Mouse (Mus musculus) skeletal muscle tissue, adult 2 months (tissue): Measurements from ENCODE around the gene Hcn1.

Experiments used
- DNase-seq: peaks from one replicate; pipeline ENCODE4 v3.0.0-alpha.2; 2012; ENCODE audit warnings: low read depth, low spot score

The Hcn1 gene

DNA sequence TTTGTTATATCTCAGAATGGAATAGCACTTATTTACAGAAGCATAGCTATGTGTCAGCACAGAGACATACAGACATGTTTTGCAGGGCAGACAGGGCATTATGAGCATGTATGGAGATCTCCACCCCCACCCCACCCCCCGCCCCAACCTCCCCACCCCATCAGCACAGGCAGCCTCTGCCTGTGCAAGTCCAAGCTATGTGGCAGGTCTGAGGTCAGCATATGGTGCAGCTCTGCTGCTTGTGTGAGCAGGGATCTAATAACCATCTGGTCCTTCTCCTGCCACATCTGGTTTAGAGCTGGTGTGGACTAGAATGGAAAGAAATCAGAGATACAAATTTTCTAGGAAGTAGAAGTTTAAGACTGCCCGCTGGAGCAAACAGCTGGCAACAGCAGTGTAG is 424.4 kb downstream of the Hcn1 start:
- DNase-seq: no peak

DNA sequence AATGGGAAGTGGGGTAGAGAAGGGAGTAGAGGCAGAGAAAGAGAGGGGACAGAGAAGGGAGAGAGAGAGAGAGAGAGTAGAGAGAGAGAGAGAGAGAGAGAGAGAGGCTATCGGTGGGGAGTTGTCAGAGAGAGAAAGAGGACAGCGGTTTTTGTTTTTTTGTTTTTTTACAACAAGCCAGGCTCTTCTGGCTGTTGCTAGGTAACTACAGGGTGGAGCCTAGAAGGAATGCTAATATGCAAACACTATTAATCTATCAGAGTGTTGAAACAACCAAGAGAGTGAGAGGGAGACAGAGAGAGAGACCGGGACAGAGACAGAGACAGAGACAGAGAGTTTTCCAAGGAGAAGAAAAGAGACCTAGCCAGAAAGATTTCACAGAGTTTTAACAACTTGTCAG is 425.7 kb downstream of the Hcn1 start:
- no peak for DNase-seq

DNA sequence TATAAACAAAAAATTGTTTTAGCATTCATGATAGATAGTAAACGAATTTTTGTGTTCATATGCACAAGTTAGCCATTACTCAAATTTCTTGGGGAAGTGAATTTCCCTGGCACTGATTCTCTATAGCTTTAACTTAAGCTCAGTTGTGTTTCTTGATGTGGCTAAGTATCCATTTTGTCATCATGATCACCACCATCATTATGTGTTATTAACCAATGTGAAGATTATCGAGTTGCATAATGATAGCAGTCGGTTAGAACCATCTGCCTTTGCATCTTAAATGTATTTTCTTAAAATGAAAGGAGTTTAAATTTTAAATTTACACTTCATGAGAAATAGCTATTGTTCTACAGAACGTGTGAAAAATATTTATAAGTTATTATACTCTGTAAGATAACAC is 426.5 kb downstream of the Hcn1 start:
- DNase-seq: no peak

DNA sequence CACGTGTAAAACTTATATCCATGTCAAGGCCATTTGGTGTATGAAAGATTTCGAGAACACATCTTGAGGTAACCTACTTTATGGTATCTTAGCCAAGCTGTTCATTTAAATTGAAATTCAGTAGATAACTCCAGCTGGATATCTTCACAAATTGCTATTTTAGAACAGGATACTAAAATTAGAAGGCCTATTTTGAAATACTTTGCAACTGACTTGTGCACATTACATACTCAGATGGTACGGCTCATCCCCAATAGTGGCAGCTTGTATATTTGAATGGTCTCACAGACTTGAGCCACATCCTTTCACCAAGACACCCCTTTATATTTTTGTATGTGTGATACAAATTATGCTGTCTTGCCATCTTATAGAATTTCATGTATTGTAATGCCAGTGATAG is 427.5 kb downstream of the Hcn1 start:
- no peak for DNase-seq

DNA sequence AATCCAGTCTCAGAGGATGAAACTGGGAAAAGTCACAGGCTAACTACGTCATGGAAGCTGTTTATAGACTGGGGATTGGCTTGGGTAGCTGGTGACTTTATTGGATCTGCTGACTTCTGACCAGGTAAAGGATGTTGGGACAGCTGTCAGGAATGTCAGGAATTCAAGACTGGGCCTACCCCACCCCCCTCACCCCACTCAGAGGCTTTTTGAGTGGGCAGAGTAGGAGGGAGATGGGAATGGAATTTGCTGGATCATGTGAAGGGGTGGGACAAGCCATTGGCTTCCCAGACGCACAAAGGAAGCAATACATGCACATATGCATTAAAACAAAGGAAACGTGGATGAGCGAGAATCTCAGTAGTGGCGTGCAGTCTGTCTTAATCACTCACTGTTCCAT is 433.5 kb downstream of the Hcn1 start:
- DNase-seq: no peak
